Mouse (Mus musculus) c-Kit-positive CD71-positive TER-119-positive erythroid progenitor cells, embryonic 14.5 days (primary cell): ENCODE results near the gene Ephx1.
A peak's percentile ranks its signal among the peaks of the same experiment; 100 is the strongest.
"Not testable (repeated sequence)": the region's sequence is repeated elsewhere in the genome, so short reads cannot be mapped to it uniquely, and the experiment has no call there.

Experiments used
- DNase-seq: peaks from one replicate; pipeline ENCODE4 v3.0.0-alpha.2; 2013; ENCODE audit warnings: low spot score

The Ephx1 gene

DNA sequence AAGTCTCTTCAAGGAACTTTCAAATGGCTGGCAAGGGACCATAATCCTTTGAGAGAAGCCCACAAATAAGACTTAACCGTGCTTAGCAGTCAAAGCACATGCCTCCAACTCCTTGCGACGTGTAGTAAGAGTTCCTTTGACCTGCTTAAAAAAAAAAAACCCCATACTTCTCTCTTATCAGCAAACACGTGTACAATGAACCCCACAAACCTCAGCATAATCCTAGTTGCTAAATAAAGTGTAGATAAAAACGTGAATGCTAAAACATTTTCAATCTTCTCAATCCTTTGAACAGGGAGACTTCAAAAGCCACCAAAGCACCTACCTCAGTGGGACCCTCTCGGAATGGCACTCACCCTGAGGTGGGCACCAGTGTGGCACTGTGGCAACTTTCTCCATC lies 7.3 kb downstream of the Ephx1 start:
- DNase-seq: no peak

DNA sequence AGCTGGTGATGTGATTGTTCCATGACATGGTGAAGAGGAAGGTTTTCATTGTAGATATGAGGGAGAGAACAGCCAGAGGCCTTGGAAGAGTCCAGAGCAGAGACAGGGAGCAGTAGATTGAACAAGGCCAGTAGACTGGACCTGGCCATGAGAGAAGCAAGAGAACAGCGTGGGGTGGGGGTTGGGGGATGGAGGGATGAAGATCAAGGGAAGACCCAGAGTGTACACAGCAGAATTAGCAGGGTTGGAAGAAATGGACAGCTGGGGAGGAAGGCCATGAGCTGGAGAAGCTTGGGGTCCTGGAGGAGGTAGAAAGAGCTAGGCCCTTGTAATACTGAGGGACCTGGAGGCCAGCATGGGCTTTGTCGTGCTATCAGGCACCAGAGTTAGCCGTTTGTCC lies 8.3 kb downstream of the Ephx1 start:
- no peak for DNase-seq

DNA sequence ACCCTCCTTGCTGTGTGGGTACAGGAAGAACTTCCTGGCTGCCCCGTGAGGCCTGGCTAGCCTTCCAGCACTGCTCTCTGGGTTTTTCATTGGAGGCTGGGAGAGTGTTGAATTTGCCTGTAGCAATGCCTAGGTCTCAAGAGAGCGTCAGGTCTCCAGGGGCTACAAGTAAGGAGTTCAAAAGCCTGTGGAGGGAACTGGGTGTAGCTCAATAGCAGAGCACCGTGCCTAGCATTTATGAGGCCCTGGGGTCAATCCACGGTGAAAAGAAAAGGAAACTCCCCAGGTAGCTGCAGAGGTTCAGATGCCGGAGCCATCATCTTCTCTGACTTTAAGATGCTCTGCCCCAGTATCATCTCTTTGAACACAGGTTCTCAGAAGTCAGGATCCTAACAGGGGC lies 9.1 kb downstream of the Ephx1 start:
- no peak for DNase-seq

DNA sequence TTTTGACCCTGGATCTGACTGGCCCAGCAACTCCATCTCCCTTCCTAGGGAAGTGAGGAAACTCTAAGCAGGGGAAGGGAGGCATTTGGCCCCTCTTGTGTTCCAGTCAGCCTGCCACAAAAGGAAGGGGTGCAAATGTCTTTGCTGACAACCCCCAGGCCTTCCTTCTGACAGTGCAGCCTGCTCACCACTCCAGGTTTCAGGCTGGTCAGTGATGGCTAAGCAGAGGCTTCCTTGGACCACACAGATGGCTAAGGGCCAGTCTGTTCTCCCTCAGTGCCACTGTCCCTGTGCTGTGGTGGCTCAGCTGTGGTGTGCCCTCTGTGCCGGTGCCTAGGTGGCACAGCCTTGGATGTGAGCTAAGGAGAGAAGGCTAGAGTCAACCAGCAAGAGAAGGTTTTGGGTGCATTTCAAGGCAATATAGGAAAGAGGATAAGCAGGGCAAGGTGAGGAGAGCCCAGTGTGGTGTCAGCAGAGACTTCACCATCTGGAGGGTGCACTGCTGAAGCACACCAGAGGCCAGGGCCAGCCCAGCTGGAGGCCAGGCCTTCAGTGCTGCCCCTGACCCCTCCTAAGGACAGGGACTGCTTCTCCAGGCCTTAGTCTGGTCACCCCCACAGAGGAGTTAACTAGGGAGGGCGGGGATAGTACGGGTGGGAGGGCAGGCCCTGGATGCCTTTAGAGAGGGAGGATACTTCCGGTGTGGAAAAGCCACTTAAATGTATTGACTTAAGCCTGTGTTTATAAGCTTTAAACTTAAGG lies 10.4 kb downstream of the Ephx1 start:
- no peak for DNase-seq

DNA sequence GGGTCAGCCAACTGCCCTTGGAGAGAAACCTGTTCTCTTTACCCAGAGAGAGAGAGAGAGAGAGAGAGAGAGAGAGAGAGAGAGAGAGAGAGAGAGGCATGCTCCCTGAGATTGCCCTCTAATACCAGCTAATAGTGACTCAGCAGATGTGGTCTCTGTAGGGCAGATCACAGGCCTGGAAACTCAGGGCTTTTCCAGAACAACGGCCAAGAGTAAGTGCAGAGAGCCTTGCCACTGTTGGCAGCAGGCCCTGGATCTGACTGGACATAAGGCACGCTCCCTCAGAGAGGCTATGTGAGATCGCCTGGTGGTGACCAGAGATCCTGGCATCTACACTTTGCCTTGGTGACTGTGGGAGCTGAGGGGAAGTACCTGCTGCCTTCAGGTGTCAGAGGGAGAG lies 10.9 kb downstream of the Ephx1 start:
- no peak for DNase-seq

DNA sequence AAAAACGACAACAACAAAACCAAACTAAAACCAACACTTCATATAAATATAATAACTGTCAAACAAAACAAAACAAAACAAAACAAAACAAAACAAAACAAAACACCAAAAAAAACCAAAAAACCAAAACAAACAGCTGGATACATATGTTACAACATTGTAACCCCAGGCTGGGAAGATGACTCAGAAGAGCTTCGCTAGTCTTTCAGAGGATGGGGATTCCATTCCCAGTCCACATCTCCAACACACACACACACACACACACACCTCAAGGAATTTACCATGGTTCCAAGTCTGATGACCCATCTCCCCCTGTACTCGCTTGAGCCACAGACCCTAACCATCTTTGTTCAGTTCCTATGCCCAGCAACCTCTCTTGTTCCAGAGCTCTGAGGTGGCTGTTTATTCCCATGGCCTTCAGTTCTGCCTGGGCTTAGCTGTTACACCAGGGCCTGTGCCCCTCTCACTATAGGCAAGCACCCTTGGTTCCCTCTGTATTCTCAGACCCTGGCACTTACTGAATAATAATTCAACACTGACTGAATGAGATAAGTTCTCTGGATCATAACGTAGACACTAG lies 11.6 kb downstream of the Ephx1 start:
- no peak for DNase-seq

DNA sequence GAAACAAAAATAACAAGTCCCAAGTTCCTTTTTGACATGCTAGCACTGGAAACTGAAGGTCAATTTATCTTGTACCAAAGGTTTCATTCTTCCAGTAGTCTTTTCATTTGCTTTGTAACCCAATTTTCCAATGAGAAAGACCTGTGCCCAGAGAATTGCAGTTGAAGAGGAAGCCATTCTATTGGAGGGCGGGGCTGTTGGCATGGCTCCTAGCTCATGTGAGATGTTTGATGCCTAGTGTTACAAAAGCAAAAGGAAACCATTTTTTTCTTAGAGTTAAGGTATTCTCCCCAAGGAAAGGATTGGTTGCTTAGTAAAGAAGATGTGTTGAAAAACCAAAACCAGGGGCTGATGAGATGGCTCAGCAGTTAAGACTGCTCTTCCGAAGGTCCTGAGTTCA lies 12.4 kb downstream of the Ephx1 start:
- DNase-seq: no peak

DNA sequence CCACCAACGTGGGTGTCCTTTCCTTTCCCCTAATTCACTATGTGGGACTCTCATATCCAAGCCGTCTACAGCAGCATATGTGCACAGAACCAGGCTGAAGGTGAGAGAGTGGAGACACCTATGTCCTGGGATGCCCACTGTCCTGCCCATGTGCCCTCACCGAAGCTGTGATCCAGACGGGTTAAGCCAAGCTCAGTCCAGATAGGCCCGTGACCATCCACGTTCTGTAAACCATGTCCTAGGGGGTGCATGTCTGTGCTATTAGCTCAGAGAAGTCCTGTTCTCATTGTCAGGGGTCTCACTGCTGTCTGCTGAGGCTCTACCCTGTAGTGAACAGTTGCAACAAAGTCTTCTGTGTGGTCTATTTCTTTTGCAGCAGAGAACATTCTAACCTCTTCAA lies 12.9 kb downstream of the Ephx1 start:
- no peak for DNase-seq

DNA sequence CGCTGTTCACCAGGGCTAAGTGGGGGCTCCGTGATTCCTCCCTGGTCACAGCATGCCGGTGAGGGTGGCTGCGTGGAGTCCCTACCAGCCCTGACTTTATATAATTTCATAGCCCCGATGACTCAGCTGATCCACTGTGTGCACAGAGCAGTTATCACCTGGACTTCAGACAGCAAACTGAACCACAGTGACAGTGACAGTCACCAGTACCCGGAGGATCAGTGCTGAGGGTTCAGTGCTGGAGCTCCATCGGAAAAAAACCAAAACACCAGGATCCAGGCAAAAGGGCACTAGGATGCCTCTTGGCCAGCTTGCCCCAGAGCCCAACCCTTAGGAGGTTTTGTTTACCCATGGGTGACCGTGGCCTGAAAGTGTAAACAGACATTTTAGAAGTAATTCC lies 15.4 kb downstream of the Ephx1 start:
- DNase-seq: no peak

DNA sequence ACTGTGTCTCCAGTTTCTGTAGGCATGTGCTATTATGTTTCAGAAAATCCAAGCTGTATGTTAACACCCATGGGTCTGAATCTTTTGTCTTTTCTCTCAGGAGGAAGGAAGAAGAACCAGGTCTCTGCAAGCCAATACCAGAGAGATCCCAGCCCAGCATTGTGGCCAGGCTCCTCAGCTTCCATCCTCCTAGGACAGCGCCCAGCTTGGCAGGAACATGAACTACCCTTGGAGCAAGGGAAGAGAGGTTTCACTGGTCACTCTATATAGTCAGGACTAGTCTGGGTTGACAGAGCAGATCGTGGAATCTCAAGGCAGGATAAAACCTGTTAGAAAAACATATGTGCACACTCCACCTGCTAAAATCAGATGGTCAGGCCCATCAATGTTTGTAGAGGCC lies 16.9 kb downstream of the Ephx1 start:
- DNase-seq: no peak

DNA sequence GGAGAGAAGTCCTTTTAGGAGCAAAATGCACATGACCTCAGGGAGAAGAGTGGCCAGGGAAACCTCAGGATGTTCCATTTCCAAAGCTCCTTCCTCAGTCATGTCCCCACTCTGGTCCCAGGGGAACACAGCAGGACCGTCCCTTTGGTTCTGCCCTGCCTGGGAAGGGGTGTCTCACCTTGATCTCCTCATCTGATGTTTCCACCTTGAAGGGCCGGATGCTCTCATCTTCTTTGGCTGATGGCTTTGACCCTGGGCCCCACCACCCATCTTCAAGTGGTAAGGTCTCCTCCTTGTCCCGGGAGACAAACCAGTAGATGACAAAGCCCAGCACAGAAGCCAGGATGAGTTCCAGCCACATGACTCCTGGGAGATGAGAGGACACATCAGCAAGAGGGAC lies 19.1 kb downstream of the Ephx1 start:
- DNase-seq: no peak

DNA sequence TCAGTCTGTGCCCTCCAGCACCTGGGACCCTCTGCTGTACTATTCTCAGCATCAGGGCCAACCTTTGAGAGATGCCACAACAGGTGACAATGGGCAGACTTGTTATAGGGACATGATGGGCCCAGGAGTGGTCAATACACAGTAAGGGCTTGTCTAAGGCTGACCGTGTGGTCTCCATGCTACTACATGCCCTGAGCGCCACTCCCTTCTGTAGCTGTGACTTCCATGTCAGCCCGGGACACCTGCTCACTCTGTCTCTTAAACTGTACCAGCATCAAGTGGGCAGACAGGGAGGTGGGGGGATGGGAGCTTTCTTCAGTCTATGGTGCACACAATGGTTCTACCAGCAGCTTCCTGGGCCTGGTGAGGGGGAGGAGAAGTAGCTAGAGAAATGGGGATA lies 19.5 kb downstream of the Ephx1 start:
- no peak for DNase-seq

DNA sequence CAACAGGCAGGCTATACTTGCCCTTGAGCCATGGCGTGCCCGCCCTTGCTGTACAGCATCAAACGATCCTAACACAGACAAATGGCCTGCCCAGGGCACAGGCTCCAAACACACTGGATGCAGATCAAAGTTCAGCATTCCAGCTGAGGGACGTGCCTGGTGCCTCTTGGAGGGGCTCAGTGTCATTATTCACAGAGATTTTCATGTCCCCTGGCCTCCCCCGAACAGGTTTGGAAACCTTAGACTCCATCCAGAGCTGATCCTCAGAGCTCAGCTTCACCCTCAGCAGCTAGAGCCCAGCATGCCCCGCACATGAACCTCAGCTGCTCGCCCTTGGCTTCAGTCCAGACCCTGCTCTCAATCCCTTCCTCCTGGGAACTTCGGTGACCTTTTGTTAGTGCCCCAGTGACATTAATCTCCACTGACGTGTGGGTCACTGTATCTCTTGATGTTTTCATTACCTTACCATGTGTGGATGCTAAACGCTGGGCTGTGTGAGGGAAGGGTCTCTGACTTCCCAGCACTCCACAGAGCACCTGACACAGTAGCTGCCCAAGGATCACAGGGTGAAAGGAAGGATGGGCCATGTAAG lies 20.1 kb downstream of the Ephx1 start:
- no peak for DNase-seq

DNA sequence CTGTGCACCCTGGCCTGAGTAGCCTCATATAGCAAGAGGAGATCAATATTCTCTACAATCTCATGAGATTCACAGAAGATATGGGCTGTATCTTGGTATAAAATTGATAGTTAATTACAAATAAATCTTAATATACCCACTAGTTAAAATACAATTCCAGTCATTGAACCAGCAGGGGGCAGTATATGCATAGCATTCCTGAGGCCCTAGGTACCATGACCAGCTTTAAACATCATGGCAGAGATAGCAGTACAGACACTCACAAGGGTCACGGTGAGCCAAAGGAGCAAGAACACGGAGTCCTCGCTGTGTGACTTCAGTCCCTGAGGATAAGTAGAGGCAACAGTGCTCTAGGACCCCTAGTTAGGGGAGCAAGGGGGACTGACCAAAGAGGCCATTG lies 28.6 kb downstream of the Ephx1 start:
- DNase-seq: peak; percentile 57

DNA sequence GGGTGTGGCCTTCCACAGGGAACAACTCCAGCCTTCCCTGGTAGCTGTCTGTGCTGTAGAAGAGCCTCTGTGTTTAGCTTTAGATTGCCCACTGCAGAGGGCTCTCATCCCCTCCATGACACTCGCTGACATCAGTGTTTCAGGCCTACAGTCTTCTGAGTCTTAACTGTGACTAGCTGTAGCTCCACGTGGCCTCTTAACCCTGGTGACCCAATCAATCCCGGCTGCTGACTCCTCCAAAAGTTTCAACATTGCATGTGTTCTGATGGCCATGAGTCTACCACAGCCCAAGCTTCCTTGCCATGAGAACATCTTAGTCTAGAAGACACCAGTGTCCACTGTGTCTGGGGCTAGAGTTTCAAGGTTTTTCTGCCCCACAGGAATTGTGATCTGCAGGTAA lies 30.0 kb downstream of the Ephx1 start:
- no peak for DNase-seq

DNA sequence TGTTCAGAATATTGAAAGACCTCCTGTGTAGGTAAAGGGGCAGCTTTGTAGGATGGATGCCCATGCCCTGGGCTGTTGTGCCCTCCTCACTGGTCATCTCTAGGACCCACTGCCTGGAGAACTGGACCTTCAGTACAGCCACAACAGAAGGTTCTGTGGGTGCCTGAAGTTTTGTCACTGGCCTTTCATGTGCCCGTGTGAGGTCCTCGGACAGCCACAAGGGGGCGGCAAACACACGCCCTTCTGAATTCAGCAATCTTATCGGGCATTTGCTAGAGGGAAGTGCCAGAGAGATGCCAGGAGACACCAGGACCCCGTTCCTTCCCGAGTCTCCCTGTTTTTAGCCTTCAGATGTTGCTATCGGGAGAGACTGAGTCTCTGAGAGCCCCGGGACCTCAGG lies 32.9 kb downstream of the Ephx1 start:
- peak; percentile 79 for DNase-seq

DNA sequence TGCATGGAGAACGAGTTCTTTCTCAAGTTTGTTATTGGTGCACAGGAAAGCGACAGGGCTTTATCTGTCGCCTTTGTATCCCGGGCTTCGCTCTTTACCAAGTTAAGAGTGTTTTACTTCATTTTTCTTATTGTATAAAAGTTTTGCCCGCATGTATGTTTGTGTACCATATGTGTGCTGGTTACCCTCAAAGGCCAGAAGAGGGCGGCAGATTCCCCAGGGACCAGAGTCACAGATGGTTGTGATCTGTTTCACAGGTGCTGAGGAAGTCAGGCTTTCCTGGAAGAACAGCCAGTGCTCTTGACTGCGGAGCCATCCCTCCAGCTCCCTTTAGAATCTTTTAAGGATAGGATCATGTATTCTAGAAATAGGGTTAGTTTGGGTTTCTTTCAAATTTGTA lies 34.0 kb downstream of the Ephx1 start:
- DNase-seq: no peak

DNA sequence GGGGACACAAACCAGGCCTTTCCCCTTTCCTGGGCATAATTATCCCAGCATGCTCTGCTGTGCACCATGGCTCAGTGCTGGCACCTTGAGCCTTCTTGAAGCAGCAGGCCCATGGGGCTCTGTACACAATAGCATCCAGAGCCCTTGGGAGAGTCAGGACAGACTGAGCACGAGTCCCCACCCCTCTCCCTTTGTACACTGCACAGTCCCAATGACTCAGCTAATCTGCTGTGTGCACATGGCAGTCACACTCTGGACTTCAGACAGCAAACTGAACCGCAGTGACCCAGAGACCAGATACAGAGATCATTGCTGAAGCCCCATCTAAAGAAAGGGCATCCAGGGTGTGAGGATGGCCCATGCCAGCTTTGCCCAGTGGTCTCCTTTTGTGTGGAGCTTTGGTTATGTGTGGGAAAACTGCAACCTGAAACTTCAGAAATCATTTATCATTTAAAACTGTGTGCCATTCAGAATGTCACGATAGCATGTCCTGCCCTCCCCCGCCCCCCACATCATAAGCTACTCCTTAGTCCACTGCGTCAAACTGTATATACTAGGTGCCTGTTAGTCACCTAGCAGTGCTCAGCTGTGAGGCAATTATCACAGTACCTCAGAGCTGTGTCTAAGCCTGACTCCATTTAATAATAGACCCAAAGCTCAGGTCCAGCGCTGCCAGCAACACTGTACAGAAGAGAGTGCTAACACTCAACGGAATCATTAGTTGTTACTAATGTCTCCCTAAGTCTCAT lies 39.2 kb downstream of the Ephx1 start:
- DNase-seq: not testable (repeated sequence)

DNA sequence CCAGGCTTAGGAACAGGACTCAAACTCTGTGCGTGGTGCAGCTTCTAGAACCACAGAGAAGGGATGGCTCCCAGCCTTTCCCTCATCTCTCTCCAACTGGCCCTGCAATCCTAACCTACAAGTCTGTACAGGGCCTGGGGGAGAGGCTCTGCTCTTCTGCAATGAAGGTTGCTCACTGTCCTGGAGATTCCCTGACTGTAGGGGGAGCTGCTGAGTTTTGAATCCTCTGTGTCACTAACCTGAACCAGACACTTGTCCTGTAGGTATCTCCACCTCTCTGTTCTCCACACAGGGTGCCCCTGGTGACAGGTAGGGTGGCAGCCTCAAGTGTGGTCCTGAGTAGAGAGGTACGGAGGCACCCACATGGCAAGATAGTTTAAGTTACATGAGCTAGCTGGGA lies 40.2 kb downstream of the Ephx1 start:
- no peak for DNase-seq

DNA sequence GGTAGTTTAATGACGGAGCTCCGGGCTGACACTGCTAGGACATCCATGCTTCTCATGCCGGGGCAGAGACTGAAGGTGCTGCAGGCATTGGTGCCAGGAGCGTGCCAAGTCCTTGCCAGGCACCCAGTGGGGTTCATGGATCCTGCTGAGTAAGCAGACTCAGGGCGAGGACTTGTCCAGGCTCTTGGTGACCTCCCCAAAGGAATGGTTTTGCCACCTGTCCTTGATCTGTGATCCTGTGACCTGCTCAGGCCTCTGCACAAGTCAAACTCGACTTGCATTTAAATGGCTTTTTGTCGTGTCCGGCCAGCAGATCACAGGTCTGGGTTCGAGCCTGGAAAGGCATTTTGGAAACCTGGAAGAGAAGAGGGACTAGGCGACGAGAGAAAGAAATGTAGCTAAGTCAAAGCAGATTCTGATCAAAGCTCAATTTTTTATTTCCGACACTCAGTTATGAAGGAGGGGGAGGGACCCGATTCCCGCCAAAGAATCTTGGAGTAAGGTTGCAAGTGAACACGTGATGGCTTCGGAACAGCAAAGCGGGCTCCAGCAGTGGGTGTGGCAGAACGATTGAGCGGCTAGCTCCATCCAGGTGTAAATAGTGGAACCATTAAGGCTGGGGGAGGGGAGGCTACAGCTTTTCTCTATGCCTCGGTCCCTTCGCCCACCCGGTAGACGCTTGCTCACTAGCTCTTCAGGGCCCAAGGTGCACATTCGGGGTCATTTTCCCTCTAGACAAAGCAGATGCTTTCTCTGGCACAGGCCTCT lies 41.0 kb downstream of the Ephx1 start:
- DNase-seq: no peak

DNA sequence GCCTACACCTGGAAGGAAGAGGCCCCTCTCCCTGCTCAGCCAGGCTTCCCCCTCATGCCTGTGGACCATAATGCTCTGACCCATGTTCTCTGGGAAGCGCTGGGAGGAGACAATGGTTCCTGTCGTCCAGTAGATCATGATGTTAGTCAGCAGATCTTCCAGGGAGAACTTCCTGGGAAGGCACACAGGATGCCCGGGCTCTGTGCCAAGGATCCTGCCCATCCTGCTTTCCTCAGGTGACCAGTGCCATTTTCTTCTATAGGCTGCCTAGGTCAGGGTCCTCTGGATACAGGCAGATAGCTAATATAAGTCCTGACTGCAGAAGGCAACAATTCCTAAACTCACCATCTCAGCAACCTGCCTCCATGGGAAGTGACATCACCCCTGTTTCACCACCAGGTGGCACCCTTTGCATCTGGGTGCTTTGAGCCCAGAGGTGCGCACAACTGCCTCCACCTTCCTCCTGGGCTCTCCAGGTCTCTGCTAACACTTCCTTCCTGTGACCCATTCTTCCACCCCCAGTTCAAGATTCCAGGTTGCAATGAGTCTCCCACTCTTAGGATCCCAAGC lies 44.5 kb downstream of the Ephx1 start:
- DNase-seq: peak; percentile 64
